Mouse (Mus musculus) central nervous system, embryonic 11.5 days (tissue): ENCODE measurements around the gene Dnah12. TPM values are rescaled to one million over a fixed set of nuclear protein-coding genes. Genes with fewer than 3 reads are reported as not detected.

Experiments used
- polyA plus RNA-seq: library from polyadenylated mRNA; depleted of rRNA; stranded (reverse); fragments of >200 nt; gene quantifications from 2 replicates; pipeline ENCODE4 v1.2.3, GENCODE M21; 2012; rRNA removed

Dnah12 gene
- 0.02 TPM in 2 replicates for polyA plus RNA-seq

GRCm38 (mm10) chr14:26692974-26693373, at the start of gene Dnah12:
Dnah12 (plus strand) TSS chr14:26693274.

DNA sequence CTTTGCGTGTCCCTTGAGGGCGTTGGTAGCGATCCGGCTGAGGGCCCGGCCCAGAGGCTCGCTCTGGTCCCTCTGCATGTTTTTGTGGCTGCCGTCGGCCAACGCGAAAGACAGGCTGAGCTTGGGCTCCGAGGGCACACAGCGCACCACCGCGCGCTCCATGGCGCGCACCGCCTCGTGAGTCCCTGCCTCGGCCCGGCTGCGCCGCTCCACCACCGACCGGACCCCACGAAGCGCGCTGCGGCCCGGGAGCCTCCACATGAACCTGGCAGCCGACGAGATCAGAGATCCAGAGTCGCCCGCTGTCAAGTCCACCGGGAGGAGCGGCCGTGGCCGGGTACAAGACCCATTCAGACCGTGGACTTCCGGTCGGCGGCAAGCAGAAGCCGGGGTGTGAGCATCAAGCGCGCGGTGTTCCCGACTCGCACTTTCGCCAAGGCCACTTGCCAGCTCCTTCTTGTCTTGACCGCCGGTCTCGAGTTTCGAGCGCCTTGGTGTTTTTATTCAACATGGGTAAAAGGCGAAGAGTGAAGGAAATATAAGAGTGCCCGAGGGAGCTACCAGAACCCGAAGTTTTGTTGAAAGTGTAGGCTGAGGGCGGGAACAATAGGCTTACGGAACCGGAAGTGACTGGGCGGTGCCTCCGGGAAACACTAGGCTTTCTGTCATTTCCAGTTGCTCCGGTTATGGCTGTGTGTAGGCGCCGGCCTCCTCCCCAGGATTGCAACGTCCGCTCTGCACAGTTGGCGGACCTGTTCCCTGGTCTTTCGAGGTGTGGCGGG, 23.6 kb upstream of the Dnah12 start, which contains the start of gene Pde12:
TSS of gene Pde12 (minus strand) at position 592 of the 782 bp plus-strand sequence.

GRCm38 (mm10) chr14:26894392-26894791, 201.3 kb downstream of the Dnah12 start, which contains the start of gene Asb14:
Asb14 (plus strand) TSS chr14:26894557.

Other genes starting within 250 kb of the Dnah12 start
- gene Slmap, start 158.3 kb upstream of the Dnah12 start, polyA plus RNA-seq = 31.0 and 38.9 TPM in 2 replicates
- gene Dennd6a, start 119.4 kb upstream of the Dnah12 start, polyA plus RNA-seq = 18.0 and 27.1 TPM in 2 replicates
- gene Arf4, start 55.2 kb upstream of the Dnah12 start, polyA plus RNA-seq = 107 and 199 TPM in 2 replicates
- 5.6 and 7.2 TPM in 2 replicates for gene Pde12, start 23.4 kb upstream of the Dnah12 start, polyA plus RNA-seq
- gene Asb14, start 201.3 kb downstream of the Dnah12 start, polyA plus RNA-seq = 0.10 TPM in 1 of 2 replicates, not detected in the other